Mouse (Mus musculus) heart, embryonic 12.5 days (tissue): ENCODE results near the gene Gm5938. TPM values are rescaled to one million over a fixed set of nuclear protein-coding genes. Genes with fewer than 3 reads are reported as not detected.

Source experiments
- ATAC-seq: fragments of 200-750 bp; cut with Nextera tagmentation; 2 replicates; pipeline ENCODE4 v1.8.0; 2017; ENCODE audit warnings: moderate TSS enrichment, moderate library complexity; ENCODE audit not compliant: insufficient number of reproducible peaks, low FRiP score
- H3K27ac ChIP-seq: fragments of 300-500 bp; sonication (generic); 2 replicates; pipeline ENCODE4 v1.5.1; 2016; ENCODE audit warnings: mild to moderate bottlenecking, moderate library complexity; ENCODE audit not compliant: poor library complexity, severe bottlenecking
- H3K27me3 ChIP-seq: fragments of 300-500 bp; sonication (generic); replicated peaks from 2 replicates; pipeline ENCODE4 v1.6.1; 2016; ENCODE audit warnings: mild to moderate bottlenecking, moderate library complexity
- H3K36me3 ChIP-seq: fragments of 300-500 bp; sonication (generic); 2 replicates; pipeline ENCODE4 v1.6.1; 2016; ENCODE audit warnings: mild to moderate bottlenecking, moderate library complexity
- H3K4me1 ChIP-seq: fragments of 300-500 bp; sonication (generic); replicated peaks from 2 replicates; pipeline ENCODE4 v1.6.1; 2016; ENCODE audit warnings: mild to moderate bottlenecking
- H3K4me2 ChIP-seq: fragments of 300-500 bp; sonication (generic); 2 replicates; pipeline ENCODE4 v1.6.1; 2016; ENCODE audit warnings: mild to moderate bottlenecking, moderate library complexity
- H3K4me3 ChIP-seq: fragments of 300-500 bp; sonication (generic); 2 replicates; pipeline ENCODE4 v1.5.1; 2016; ENCODE audit warnings: mild to moderate bottlenecking
- H3K9ac ChIP-seq: fragments of 300-500 bp; sonication (generic); 2 replicates; pipeline ENCODE4 v1.6.1; 2016; ENCODE audit warnings: mild to moderate bottlenecking, moderate library complexity
- H3K9me3 ChIP-seq: fragments of 300-500 bp; sonication (generic); replicated peaks from 2 replicates; pipeline ENCODE4 v1.6.1; 2016; ENCODE audit warnings: mild to moderate bottlenecking, moderate library complexity
- WGBS: fragments of 180-500 bp; shearing (Covaris S2); methylation state at CpG from one replicate; pipeline ENCODE4 v1.1.7; 2016; 5-methylcytosine and 5-hydroxymethylcytosine counted together
- polyA plus RNA-seq: library from polyadenylated mRNA; unstranded; fragments of >200 nt; fragmentation: Nextera tagmentation; extraction: Ambion mirVana; gene quantifications from 2 replicates; pipeline ENCODE4 v1.2.1, GENCODE M21; 2016

Gene Gm5938
- polyA plus RNA-seq: not detected in 2 replicates

DNA sequence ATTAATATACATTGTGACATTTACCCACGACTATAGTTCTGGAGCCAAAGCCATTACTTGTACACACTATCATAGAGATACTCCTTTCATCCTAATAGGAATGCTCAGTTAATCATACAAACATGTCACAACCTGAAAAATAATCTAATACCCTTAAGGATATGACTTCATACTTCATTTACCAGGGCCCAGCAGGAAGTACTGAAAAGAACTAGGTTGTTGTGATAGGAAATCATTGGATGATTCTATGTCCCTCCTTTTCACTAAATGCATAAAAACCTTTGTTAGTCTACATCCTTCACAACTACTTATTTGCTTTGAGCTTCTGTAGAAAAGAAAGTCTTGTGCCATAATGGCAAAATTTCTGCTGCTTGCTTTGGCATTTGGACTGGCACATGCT lies at the start of gene Gm5938:
Gene Gm5938 (plus strand): TSS at position 301 of the 400 bp plus-strand sequence.
- no peak within 1 kb of the TSS for H3K4me2 ChIP-seq
- H3K27me3 ChIP-seq: no peaks in the 10 kb centered on the region
- ATAC-seq: no peak
- no peak within 1 kb of the TSS for H3K9ac ChIP-seq
- no peaks in the 10 kb centered on the region for H3K9me3 ChIP-seq
- no peaks in the 10 kb centered on the region for H3K36me3 ChIP-seq
- no peaks in the 10 kb centered on the region for H3K4me1 ChIP-seq
- no peak within 1 kb of the TSS for H3K27ac ChIP-seq
- no peak within 1 kb of the TSS for H3K4me3 ChIP-seq
- WGBS: 51% methylated on average over 1 of the region's 1 CpGs

DNA sequence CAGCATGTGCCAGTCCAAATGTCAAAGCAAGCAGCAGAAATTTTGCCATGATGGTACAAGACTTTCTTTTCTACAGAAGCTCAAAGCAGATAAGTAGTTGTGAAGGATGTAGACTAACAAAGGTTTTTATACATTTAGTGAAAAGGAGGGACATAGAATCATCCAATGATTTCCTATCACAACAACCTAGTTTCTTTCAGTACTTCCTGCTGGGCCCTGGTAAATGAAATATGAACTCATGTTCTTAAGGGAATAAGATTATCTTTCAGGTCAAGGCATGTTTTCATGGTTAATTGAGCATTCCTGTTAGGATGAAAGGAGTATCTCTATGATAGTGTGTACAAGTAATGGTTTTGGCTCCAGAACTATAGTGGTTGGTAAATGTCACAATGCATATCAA lies 34.0 kb upstream of the Gm5938 start, which contains the start of gene Obp1a:
Gene Obp1a (minus strand): TSS at position 101 of the 400 bp plus-strand sequence.
- Histone ChIP-seq H3K9me3 (no peaks in the 10 kb centered on the region), H3K27me3 (no peaks in the 10 kb centered on the region), H3K4me1 (no peaks in the 10 kb centered on the region), H3K9ac (no peak within 1 kb of the TSS), H3K27ac (no peak within 1 kb of the TSS), H3K4me3 (no peak within 1 kb of the TSS), H3K36me3 (no peaks in the 10 kb centered on the region), H3K4me2 (no peak within 1 kb of the TSS)
- no peak for ATAC-seq

Other genes starting within 250 kb of the Gm5938 start
- not detected in 2 replicates for gene 5430402E10Rik, start 200.4 kb upstream of the Gm5938 start, polyA plus RNA-seq
- not detected in 2 replicates for gene Obp1a, start 34.1 kb upstream of the Gm5938 start, polyA plus RNA-seq
- not detected in 2 replicates for gene Obp1b, start 61.3 kb downstream of the Gm5938 start, polyA plus RNA-seq
- gene Gm14743, start 120.5 kb downstream of the Gm5938 start, polyA plus RNA-seq: not detected in 2 replicates
- not detected in 2 replicates for gene 4930480E11Rik, start 244.2 kb downstream of the Gm5938 start, polyA plus RNA-seq